Comparison of ENCODE assay signal across 11 mouse cellular contexts in genomic region chr13:34726477-34726805, GRCm38 (mm10). TPM values are rescaled to one million over a fixed set of nuclear protein-coding genes. Genes with fewer than 3 reads are reported as not detected.
A peak's percentile ranks its signal among the peaks of the same experiment; 100 is the strongest.
DNase-seq lines count a peak whose midpoint lies in the region; ATAC-seq lines count a peak whose summit lies in the region.
"Had no signal": no experiment of that assay in that cellular context is flagged by ENCODE, and none has a peak within 500 bp of the region (broad histone marks: within the 10 kb centered on the region; RNA-seq: fewer than 3 reads in every experiment).

No protein-coding gene starts in this region.

- peak overlapping the region; percentile 75 for H3K27ac ChIP-seq in heart, embryonic 11.5 days (ENCODE audit: low read depth, low read length)
- H3K27ac ChIP-seq in lung, embryonic 15.5 days, result peak overlapping the region; percentile 87
- peak overlapping the region; percentile 78 for H3K27ac ChIP-seq in intestine, embryonic 16.5 days (ENCODE audit: low read length)
- peak overlapping the region; percentile 61 for H3K27ac ChIP-seq in stomach, embryonic 14.5 days (ENCODE audit: low read length)

- ATAC-seq in heart, embryonic 11.5 days (replicated peaks; ENCODE audit: insufficient number of reproducible peaks, low FRiP score, low TSS enrichment), result no peak; the same call in 1 of the 2 replicates
- ATAC-seq in lung, embryonic 15.5 days (ENCODE audit: borderline replicate concordance, extremely low read depth, low FRiP score, low TSS enrichment), result peak; percentile 76
- peak; percentile 48 for ATAC-seq in intestine, embryonic 16.5 days
- ATAC-seq in stomach, embryonic 14.5 days (ENCODE audit: insufficient number of reproducible peaks, insufficient read depth, low FRiP score, low read depth), result 0 out of 2 replicates have a peak, but pooled peaks have one; percentile 31
- ATAC-seq in erythroid progenitor cell, adult 5-6 weeks (replicated peaks; ENCODE audit: low FRiP score, poor library complexity, severe bottlenecking), result no peak

- peak overlapping the region; percentile 51 for H3K4me2 ChIP-seq in heart, embryonic 11.5 days
- H3K4me2 ChIP-seq in lung, embryonic 15.5 days, result peak overlapping the region; percentile 57
- peak overlapping the region; percentile 42 for H3K4me2 ChIP-seq in intestine, embryonic 16.5 days (ENCODE audit: low read depth, low read length)
- peak overlapping the region; percentile 37 for H3K4me2 ChIP-seq in stomach, embryonic 14.5 days (replicated peaks; ENCODE audit: low read depth, low read length)

- peaks cover 16% of the 10 kb centered on the region for H3K4me1 ChIP-seq in heart, embryonic 11.5 days (ENCODE audit: control insufficient read depth, insufficient read depth, low read length)
- peaks cover 27% of the 10 kb centered on the region for H3K4me1 ChIP-seq in lung, embryonic 15.5 days
- H3K4me1 ChIP-seq in intestine, embryonic 16.5 days (ENCODE audit: control insufficient read depth, insufficient read depth, low read length), result peaks cover 16% of the 10 kb centered on the region; the same call in 1 of the 2 replicates
- peaks cover 16% of the 10 kb centered on the region for H3K4me1 ChIP-seq in stomach, embryonic 14.5 days (ENCODE audit: control insufficient read depth, insufficient read depth, low read length)

- 44% methylated on average over 8 of the region's 8 CpGs for WGBS in heart, embryonic 11.5 days (ENCODE audit: insufficient replicate concordance)
- 8% methylated on average over 8 of the region's 8 CpGs for WGBS in lung, embryonic 15.5 days
- WGBS in intestine, embryonic 16.5 days, result 26% methylated on average over 8 of the region's 8 CpGs
- WGBS in stomach, embryonic 14.5 days, result 35% methylated on average over 8 of the region's 8 CpGs

- H3K9ac ChIP-seq in heart, embryonic 11.5 days (ENCODE audit: low read depth, low read length), result peak overlapping the region; percentile 47; the same call in 1 of the 2 replicates
- H3K9ac ChIP-seq in lung, embryonic 15.5 days, result no peak overlapping the region
- H3K9ac ChIP-seq in intestine, embryonic 16.5 days (ENCODE audit: low read depth, low read length), result peak overlapping the region; percentile 52; the same call in 1 of the 2 replicates
- no peak overlapping the region for H3K9ac ChIP-seq in stomach, embryonic 14.5 days (replicated peaks; ENCODE audit: low read depth, low read length)

- intact Hi-C loops in heart, postnatal 25 days (cut with DNase I), result loop anchor here (5.0 kb wide), 2 partner anchors 66 to 136 kb away; no protein-coding TSS in a partner anchor

- DNase-seq in heart, postnatal 25 days (ENCODE audit: low spot score), result no peak
- no peak for DNase-seq in lung, postnatal 14 days
- DNase-seq in retina, embryonic 14.5 days (ENCODE audit: low spot score), result no peak

- H3K9me3 ChIP-seq in heart, embryonic 11.5 days (replicated peaks; ENCODE audit: control insufficient read depth, low read length), result no peaks in the 10 kb centered on the region
- no peaks in the 10 kb centered on the region for H3K9me3 ChIP-seq in lung, embryonic 15.5 days
- H3K9me3 ChIP-seq in intestine, embryonic 16.5 days (ENCODE audit: control insufficient read depth, low read length), result no peaks in the 10 kb centered on the region
- H3K9me3 ChIP-seq in stomach, embryonic 14.5 days (ENCODE audit: control insufficient read depth, low read depth, low read length), result no peaks in the 10 kb centered on the region

- no peaks in the 10 kb centered on the region for H3K36me3 ChIP-seq in heart, embryonic 11.5 days (ENCODE audit: control insufficient read depth, insufficient read depth, low read length)
- H3K36me3 ChIP-seq in lung, embryonic 15.5 days, result no peaks in the 10 kb centered on the region
- no peaks in the 10 kb centered on the region for H3K36me3 ChIP-seq in intestine, embryonic 16.5 days (ENCODE audit: control insufficient read depth, insufficient read depth, low read length)
- H3K36me3 ChIP-seq in stomach, embryonic 14.5 days (ENCODE audit: control insufficient read depth, insufficient read depth, low read length), result no peaks in the 10 kb centered on the region

- peak overlapping the region; percentile 24; the same call in 1 of the 2 replicates for H3K4me3 ChIP-seq in heart, embryonic 11.5 days (ENCODE audit: low read depth, low read length)
- peak overlapping the region; percentile 30 for H3K4me3 ChIP-seq in lung, embryonic 15.5 days
- H3K4me3 ChIP-seq in intestine, embryonic 16.5 days (ENCODE audit: low read length), result peak overlapping the region; percentile 27
- no peak overlapping the region; the same call in 1 of the 2 replicates for H3K4me3 ChIP-seq in stomach, embryonic 14.5 days (ENCODE audit: low read depth, low read length)

- H3K27me3 ChIP-seq in heart, embryonic 11.5 days (ENCODE audit: control insufficient read depth, insufficient read depth, low read length), result no peaks in the 10 kb centered on the region
- no peaks in the 10 kb centered on the region; the same call in 1 of the 2 replicates for H3K27me3 ChIP-seq in lung, embryonic 15.5 days
- no peaks in the 10 kb centered on the region for H3K27me3 ChIP-seq in intestine, embryonic 16.5 days (replicated peaks; ENCODE audit: control insufficient read depth, insufficient read depth, low read length)
- no peaks in the 10 kb centered on the region for H3K27me3 ChIP-seq in stomach, embryonic 14.5 days (ENCODE audit: control insufficient read depth, insufficient read depth, low read length)

RNA-seq across cellular contexts. Expression of gene Fam50b, which starts 8.2 kb away (rescaled TPM):
- not detected in 2 replicates for polyA plus RNA-seq in heart, embryonic 11.5 days (2014; fragmentation: Nextera tagmentation; extraction: Ambion mirVana)
- total RNA-seq in heart, postnatal 25 days (2021), result not detected
- polyA plus RNA-seq in lung, embryonic 15.5 days (2015; fragmentation: Nextera tagmentation; extraction: Ambion mirVana), result not detected in 2 replicates
- not detected in 2 replicates for polyA plus RNA-seq in intestine, embryonic 16.5 days (2015; fragmentation: Nextera tagmentation; extraction: Ambion mirVana)
- polyA plus RNA-seq in stomach, embryonic 14.5 days (2014; fragmentation: Nextera tagmentation; extraction: Ambion mirVana), result not detected in 2 replicates
- total RNA-seq in erythroid progenitor cell, adult 5-6 weeks (2015; ENCODE audit: low replicate concordance), result not detected in 2 replicates
- total RNA-seq in erythroid progenitor cell, adult 5-6 weeks (2017; ENCODE audit: low replicate concordance), result not detected in 2 replicates
- total RNA-seq: gastrocnemius, postnatal 36 days; left cerebral cortex, adult 18-20 months; monocyte, adult 5-6 weeks had no signal

Comparison
In these comparisons a context has a peak if more than half of its experiments do, and no peak if none do; other contexts are left out.
1. ATAC-seq: peak in lung, embryonic 15.5 days (single experiment), intestine, embryonic 16.5 days (single experiment) and stomach, embryonic 14.5 days (single experiment); none in heart, embryonic 11.5 days (single experiment) and erythroid progenitor cell, adult 5-6 weeks (single experiment).
2. H3K9ac ChIP-seq: peak in heart, embryonic 11.5 days (single experiment) and intestine, embryonic 16.5 days (single experiment); none in lung, embryonic 15.5 days (single experiment) and stomach, embryonic 14.5 days (single experiment).
3. Peak in every context shown above with its lines, with median percentiles within 50 percentile points of each other: H3K27ac ChIP-seq and H3K4me2 ChIP-seq.